Mouse (Mus musculus): Measurements from ENCODE around the gene Tmem234.
A peak's percentile ranks its signal among the peaks of the same experiment; 100 is the strongest.
"Not testable (repeated sequence)": the region's sequence is repeated elsewhere in the genome, so short reads cannot be mapped to it uniquely, and the experiment has no call there.

Gene Tmem234

DNA sequence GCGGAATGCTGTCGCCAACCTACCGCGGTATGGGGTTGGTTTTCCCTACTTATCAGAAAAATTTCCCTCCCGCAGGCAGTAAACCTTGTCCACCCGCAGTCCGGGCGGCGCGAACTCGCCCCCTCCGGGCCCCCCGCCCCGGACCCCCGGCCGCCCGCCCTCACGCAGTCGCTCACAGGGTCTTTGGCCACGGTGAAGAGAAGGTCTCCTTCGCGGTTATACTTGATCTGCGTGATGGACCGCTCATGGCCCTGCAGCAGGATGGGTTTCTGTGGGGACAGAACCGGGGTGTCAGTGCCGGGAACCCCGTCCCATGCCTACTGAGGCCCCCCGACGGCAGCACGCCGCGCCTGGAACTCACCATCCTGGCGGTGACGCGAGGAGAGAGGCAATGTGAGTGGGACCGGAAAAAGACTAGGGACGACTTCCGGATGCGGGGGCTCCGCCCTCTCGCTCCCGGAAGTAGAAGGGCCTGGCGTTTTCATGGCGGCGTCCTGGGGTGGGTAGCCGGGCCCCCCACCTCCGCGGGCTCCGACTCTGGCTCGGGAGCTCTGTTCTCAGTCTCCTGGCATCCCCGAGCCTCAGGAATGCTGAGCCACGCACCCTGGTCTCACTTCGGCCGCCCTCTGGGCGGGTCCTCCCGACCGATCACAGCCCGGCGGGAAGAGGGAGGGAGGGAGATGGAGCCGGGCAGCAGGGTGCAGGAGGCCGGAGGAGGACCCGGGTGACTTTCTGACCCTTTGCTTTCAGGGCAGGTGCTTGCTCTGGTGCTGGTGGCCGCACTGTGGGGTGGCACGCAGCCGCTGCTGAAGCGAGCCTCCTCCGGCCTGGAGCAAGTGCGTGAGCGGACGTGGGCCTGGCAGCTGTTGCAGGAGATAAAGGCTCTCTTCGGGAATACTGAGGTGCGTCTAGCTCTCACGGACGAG is at the start of gene Tmem234, which contains the start of gene Eif3i:
Gene Tmem234 (plus strand): TSS at position 436 of the 926 bp plus-strand sequence.
Gene Eif3i (minus strand): TSS at position 416 of the 926 bp plus-strand sequence.
- DNase-seq (ENCODE audit: low spot score in 2 of 2), result peak; percentile 84 to 85

DNA sequence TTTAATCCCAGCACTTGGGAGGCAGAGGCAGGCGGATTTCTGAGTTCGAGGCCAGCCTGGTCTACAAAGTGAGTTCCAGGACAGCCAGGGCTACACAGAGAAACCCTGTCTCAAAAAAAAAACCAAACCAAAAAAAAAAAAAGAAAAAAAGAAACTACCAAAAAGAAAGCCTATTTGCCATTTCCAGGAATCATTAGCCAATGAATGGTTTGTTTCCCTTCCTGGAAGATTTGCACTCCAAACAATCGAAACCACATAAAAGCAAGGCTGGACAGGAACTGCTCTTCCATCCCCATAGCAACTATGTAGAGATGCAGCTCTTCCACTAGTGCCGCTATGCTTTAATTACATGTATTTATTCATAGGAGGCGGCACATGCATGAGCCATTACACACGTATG is 46.0 kb upstream of the Tmem234 start:
- DNase-seq (ENCODE audit: low spot score in 2 of 2), result not testable (repeated sequence)

DNA sequence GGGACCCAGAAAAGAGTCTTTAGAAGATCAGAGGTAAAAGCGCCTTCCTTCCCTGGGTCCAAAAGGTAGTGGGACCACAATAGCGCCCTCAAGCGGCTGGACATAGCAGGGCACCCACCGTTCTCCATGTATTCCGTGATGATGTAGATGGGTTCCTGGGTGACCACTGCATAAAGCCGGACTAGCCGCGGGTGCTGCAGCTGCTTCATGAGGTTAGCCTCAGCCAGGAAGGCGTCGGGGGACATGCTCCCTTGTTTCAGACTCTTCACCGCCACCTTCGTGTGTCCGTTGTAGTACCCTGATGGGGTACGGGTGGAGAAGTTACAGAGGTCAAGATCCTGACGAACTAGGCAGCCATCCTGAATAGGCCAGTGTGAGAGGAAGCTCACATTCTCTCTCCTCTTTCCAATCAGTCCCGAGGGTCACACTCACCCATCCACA is 45.0 kb upstream of the Tmem234 start:
- DNase-seq (ENCODE audit: low spot score in 2 of 2), result no peak

DNA sequence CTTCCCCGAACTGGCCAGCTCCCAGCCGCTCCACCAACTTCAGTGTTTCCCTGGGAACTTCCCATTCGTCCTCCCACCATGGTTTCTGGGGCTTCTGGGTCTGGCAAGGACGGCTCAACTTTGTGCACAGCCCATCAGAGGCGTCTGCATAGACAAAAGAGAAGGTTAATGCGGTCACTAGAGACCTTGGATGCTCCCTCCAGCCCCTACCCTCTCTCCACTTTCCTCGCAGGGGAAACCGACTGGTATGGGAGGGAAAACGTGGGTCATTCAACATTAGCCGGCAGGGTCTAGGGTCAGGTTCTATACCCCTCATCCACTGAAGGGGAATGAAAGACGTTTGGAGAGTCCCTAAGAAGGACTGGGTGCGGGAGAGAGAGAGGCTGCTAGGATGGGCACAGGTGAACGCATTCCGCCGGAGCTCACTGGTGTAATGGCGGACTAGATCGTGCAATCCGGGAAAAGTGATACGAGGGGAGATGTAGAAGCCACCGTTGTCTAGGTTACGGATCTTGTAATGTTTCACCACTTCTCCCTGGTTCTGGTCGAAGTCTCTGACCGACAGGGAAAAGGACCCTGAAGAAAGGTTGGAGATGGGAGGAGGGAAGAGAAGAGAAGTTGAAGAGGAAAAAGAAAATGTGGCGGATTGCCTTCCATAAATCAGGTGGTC is 44.5 kb upstream of the Tmem234 start:
- no peak for DNase-seq (ENCODE audit: low spot score in 2 of 2)

DNA sequence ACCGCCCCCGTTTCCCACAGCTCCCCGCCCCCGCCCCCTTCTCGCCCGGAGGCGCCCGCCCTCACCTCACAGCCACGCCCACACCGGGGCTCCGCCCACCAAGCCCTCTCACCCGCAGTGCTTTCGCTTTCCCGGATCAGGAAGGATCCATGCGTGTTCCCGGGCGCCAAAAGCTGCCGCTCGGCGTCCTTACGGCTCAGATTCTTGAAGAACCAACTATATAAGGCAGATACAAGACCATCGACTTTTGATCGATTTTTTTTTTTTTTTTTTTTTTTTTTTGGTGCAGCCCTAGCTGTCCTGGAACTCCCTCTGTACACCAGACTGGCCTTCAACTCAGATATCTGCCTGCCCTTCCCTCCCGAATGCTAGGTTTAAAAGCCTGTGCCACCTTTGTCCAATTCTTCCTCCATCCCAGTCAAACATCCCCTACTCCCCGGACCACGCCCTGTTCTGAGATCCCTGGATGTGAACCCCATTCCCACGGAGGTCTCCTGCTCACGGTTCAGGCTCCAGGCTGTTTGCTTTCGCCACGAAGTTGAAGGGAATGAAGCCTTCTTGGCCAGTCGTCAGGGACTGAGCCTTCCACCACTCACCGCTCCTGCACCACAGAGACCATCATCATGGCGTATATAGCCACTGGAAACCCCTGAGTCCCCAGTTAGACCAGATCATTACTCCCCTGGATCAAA is 43.8 kb upstream of the Tmem234 start:
- DNase-seq (ENCODE audit: low spot score in 2 of 2), result peak; percentile 83 to 89

DNA sequence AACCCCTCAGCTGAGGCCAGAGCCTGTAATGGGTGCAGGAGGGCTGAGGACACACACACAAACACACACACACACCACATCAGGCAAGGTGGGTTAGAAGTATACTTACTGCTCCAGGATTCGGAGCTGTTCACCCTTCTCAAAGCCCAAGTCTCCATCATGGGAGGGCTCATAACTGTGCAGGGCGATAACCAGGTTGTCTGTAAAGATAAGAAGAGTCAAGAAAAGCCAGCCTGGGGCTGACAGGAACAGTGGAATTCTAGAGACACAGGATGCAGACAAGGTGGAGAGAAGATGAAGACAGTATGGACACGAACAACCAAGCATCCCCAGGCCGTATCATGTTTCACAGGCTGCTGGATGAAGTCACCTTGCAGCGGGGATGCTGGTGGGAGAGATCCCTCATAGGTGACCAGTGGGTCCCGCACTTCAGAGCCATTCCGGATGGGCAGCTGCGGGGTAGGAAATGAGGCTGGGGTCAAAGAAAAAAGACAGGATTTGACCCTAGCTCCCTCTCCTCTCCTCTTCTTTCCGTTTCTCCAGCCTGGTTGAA is 43.1 kb upstream of the Tmem234 start:
- DNase-seq (ENCODE audit: low spot score in 2 of 2), result peak in 1 of 2 experiments; percentile 47

DNA sequence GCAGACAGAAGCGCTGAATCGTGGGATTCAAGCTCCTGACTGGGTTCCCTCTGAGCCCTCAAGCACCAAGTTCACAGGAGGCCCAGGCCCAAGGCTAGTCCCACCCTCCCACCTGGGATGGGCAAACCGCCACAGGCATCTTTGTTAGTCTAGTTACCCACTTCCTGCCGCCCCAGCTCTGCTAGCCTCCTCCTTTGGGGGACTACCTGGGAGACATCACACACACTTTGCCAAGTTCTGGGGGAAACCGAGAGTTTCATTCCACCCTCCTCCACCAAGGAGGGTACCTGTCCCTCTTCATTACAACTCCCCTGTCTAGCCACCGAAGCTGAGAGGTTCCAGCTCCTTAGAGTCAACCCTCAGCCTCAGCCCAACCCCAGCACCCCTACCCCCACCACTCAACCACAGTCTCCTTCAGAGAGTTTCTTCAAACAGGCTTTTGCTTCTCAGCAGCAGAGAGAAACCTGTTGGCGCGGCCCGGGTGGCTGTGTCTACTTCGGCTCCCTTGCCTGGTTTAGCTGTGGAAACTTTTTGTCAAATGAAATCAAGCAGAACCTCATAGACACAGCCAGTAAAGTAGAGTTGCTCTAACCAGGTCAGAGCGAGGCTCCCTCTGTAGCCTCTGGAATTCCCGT is 42.0 kb upstream of the Tmem234 start:
- peak; percentile 66 to 71 for DNase-seq (ENCODE audit: low spot score in 2 of 2)

DNA sequence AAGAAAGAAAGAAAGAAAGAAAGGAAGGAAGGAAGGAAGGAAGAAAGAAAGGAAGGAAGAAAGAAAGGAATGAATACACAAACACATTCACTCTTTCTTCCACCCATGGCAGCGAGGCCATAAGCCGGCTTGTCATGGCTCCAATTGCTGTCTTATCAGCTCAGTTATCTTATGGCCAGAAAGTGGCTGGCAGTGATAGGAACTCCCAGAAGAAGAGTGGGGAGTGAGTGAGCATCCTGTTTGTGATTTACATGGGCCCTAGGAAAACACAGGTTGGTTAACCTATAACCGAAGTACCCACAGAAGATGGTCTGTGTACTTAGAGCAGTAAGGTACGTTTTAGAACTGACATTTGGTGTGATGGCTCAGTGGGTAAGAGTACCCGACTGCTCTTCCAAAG is 39.3 kb upstream of the Tmem234 start:
- no peak for DNase-seq (ENCODE audit: low spot score in 2 of 2)

DNA sequence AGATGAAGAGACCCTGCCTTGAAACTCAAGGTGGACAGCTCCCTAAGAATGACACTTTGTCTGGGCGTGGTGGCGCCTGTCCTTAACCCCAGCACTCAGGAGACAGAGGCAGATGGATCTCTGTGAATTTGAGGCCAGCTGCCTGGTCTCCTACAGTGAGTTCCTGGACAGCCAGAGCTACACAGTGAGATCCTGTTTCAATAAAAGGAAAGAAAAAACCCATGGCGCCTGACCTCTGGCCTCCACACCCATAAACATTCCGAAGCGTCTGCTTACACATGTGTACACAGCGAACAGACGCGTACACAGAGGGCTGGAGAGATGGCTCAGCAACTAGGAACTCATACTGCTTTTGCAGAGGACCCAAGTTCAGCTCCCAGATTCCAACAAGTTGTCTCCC is 36.8 kb upstream of the Tmem234 start:
- no peak for DNase-seq (ENCODE audit: low spot score in 2 of 2)

DNA sequence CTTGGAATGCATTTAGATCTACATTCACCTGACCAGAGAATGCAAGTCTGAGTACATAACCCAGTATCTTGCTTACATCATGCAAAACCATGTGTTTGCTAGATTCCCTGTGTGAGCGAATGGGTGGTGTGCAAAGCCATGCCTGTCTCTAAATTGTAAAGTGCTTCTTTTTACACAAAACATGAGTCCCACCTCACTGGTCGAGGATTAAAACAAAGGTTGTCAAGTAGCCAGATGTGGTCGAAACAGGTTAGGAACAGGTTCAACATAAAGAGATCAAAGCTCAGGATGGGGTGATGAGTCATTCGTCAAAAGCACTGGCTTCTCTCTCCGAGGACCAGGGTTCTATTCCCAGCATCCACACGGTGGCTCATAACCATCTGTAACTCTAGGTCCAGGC is 35.3 kb upstream of the Tmem234 start:
- DNase-seq (ENCODE audit: low spot score in 2 of 2), result no peak

DNA sequence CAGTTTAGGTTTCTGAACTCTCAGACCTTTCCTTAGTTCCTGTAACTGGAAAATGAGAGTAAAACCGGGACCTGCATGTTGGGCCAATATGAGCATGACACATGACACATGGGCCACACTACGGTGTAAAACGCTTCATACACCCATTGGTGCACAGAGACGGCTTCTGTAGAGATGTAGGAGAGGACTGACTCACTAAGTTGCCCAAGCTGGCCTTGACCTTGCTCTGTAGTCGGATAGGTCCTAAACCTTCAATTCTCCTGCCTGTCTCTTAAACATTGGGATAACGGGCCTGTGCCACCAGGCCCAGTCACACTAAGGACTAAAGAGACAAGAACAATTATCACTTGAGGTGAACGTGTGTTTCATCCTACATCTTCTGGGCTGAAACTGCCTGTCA is 32.1 kb upstream of the Tmem234 start:
- no peak for DNase-seq (ENCODE audit: low spot score in 2 of 2)

DNA sequence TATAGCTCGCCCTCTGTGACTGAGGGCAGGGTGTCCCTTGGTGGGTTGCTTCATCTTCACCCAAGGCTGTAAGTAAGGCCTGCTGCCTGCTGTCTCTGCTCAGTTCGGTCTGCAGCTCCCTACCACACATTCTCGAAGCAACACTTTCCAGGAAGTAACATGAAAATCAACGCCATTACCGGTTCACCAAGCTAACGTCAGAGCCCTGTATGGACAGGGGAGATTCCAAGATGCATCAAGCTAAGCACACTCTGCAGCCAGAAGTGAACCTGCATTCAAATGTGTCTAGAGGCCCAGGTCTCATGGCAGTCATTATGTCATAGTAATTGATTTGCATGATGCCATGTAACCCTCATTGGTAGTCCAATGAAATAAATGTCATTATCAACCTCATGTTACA is 30.4 kb upstream of the Tmem234 start:
- DNase-seq (ENCODE audit: low spot score in 2 of 2), result no peak

DNA sequence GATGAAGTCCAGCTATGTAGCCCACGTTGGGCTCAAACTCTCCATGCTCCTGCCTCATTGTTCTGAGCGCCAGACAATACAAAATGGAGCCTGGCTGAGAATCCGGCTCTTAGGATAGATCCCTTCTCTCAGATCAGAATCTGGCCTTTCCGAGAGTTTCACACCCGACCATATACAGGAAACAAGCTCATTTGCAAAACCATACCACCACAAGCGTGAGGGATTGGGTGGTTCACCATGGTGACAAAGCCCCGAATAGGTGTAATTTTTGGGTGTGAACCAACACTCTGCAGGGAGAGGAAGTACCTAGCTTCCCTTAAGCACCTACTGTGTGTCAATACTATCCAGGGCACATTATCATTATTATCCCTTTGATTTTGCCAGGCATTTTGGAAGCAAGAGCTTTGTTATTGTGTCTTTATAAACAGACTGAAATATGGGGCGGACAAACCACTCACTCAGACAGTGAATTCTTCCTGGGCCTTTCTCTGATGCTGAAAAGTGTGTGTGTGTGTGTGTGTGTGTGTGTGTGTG is 28.9 kb upstream of the Tmem234 start:
- no peak for DNase-seq (ENCODE audit: low spot score in 2 of 2)

DNA sequence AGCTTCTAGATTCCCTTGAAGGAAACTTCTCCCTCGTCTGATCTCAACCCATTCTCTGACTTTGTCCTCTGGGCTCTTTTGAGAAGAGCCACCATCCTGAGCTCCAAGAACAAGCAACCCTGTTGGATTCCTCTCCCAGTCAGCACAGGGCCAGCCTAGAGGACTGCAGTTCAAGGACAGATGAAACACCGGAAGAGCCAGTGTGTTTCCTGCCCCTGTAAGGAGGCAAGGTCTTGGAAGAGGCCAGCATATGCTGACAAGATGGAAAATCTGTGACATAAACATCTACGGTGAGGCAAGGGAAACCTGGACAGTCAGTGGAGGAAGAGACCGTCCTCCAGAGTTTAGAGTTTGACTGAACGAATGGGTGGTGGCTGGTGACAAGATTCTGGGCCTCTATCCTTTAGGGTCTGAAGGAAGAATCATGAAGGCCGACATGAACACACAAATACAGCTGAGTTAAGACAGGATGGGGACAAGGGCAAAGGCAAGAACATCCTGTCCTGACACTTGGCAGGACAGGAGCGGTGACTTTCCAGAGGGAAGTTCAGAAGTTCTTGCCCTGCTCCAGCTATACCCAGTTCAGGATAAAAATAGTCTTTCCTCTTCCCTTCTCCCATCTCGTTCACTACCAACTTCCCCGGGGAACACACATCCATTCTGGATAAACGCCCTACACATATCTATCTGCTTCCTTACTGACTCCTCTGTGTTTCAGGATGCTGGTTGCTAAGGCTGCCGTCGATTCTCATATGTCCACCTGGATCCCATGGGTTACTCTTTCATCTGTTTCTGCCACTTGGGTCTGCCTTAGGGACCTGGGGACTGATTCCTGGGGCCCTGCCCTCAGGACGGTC is 28.0 kb upstream of the Tmem234 start:
- DNase-seq (ENCODE audit: low spot score in 2 of 2), result no peak

DNA sequence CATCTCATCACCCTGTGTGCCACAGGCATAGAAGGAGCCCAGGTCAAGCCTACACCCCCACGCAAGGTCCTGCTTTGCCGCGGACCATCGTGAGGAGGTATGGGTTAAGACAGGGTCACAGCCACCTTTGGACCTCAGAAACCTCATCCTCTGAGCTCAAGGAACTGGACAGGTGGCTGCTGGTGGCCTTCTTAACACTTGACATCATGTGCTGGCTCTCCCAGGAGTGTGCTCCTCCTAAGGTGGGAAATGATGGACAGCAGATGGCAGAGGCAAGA is 27.4 kb upstream of the Tmem234 start:
- DNase-seq (ENCODE audit: low spot score in 2 of 2), result no peak

DNA sequence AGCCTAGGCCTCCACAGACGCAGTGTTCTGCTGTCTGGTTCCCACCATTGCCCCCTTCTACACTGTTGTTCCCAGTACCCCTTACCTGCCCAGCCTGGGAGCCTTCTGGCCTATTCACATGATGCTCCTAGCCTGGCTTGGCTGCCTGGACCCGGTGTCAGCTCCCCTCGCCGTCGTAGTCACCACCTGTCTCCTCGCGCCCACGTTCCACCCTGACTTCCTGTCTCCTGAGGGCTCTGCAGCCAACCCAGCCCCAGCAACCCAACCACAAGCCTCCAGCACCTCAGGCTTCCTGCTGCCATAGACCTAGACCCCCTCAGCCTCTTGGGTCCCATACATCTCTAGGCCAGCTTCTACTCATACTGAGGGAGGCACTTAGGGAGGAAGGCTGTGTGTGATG is 27.0 kb upstream of the Tmem234 start, which contains the start of gene Lck:
Gene Lck (minus strand): TSS at position 212 of the 400 bp plus-strand sequence.
- peak; percentile 69 for DNase-seq (ENCODE audit: low spot score in 2 of 2)

DNA sequence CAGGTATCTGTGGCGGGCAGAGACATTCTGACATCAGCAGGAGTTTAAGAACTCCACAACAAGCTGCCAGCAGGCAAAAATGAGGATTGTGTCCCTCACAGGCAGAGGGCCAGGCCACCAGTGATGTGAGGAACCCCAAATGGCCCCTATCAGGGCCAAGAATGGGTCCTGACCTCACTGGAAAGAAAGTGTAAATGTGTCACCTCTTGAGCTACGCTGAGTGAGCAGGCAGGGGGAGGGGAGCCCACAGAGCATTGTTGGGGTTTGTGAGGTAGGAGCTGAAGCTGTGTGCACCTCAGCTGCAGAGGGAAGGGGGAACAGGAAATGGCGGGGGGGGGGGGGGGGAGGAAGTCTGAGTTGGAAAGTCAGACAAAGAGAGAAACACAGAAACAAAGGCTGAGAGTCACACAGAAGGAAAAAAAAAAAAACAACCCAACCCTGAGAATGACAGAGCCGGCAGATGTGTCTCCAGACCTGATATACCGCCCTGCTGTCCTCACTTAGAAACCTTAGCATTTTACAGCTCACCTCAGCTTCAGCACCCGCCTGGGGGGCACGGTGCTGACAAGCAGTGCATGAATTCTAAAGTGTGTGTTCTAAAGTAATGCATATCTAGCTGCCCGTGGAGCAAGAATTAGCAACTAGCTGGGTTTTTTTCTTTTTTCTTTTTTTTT is 25.2 kb upstream of the Tmem234 start:
- DNase-seq (ENCODE audit: low spot score in 2 of 2), result peak; percentile 91 to 92

DNA sequence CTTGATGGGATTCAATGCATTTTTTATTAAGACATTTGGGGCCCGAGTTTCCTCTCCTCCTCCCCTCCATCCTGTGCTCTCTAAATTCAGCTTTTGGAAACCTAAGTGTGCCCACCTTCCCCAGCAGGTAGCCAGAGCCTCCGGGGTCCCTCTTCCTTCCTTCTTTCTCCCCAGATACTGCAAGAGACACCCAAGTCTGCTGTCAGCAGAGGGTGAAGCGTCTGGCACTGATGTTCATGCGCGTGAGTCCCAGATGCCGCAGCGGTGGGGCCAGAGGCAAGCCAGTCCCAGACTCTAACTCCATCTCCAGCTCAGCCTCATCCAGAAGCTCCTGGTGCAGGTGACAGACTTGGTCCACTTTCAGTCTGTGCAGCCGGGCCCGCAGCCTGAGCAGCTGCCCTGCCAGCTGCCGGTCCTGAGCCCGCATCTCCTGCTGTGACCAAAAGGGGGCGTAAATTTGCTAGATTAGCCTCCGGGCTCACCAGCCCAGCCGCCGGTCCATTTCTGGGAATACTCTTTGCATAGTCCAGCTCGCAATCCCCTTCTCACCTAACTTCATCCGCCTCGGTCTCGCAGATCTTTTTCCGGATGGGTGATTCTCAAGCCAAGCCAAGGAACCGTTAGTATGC is 23.5 kb upstream of the Tmem234 start:
- DNase-seq (ENCODE audit: low spot score in 2 of 2), result peak; percentile 69 to 74

DNA sequence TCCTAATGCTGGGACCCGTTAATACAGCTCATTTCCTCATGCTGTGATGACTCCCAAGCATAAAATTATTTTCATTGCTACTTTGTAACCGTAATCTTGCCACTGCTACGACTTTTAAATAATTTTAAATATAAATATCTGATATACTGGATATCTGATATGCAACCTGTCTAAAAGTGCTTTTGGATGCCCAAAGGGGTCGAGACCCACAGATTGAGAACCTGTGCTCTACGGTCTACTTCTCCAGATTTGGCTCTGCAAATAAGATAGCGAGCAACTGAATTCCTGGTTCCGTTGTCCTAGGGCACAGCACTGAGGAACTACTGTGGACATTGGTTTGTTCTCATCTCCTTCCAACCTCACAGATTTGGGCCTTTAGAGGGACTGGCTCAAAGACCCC is 22.8 kb upstream of the Tmem234 start:
- DNase-seq (ENCODE audit: low spot score in 2 of 2), result no peak

Measured in spleen, postnatal 36 days (tissue).